Mouse (Mus musculus) lung, adult 2 months (tissue): ENCODE measurements around the gene Dennd5a.

Experiments
- CTCF ChIP-seq: fragments of 200-500 bp; IDR thresholded peaks from 2 replicates; pipeline ENCODE4 v1.5.1; 2011; ENCODE audit warnings: mild to moderate bottlenecking, low read length, control low read depth; ENCODE audit not compliant: insufficient read depth
- POLR2A ChIP-seq: fragments of 200-500 bp; IDR thresholded peaks from 2 replicates; pipeline ENCODE4 v1.6.1; 2011; ENCODE audit warnings: low read depth, mild to moderate bottlenecking, control low read depth, low read length, borderline replicate concordance; ENCODE audit errors: extremely low read depth

GRCm38 (mm10) chr7:110009084-110009483 is 48.8 kb upstream of the Dennd5a start:
- TF ChIP-seq POLR2A = no peak
- no peak for TF ChIP-seq CTCF
